Mouse (Mus musculus): ENCODE results near the gene Il12a. TPM values are rescaled to one million over a fixed set of nuclear protein-coding genes. Genes with fewer than 3 reads are reported as not detected.

The Il12a gene
- polyA plus RNA-seq (2012; rRNA removed) = 6.7 and 7.0 TPM in 2 replicates

DNA sequence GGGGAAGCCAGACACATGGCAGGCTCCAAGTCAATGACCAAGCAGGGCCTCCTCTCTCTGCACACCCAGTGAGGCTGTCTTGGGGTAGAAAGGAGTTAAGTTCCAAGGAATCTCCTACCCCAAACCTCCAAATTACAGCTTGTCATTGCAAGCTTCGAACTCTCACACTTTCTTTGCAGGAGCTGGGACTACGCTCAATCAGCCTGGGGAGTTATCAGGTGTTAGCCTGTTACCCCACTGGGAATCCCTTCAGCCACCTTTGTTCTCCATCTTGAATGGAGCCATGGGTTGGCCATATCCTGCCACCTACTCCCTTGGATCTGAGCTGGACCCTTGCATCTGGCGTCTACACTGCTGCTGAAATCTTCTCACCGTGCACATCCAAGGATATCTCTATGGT, at the start of gene Il12a:
Gene Il12a (plus strand): TSS at position 301 of the 400 bp plus-strand sequence.
- Histone ChIP-seq H3K27ac (ENCODE audit: insufficient read depth, low read length) (no peak within 1 kb of the TSS), H3K4me1 (ENCODE audit: control insufficient read depth, insufficient read depth, low read length) (peaks cover 10% of the 10 kb centered on the region), H3K4me3 (ENCODE audit: insufficient read depth, low read length) (no peak within 1 kb of the TSS)
- TF ChIP-seq CTCF (IDR thresholded peaks at IDR 0.05; ENCODE audit: extremely low read depth, insufficient read depth, low read length) = no peak
- TF ChIP-seq POLR2A (IDR thresholded peaks at IDR 0.05; ENCODE audit: extremely low read depth, insufficient read depth, low read length) = no peak

DNA sequence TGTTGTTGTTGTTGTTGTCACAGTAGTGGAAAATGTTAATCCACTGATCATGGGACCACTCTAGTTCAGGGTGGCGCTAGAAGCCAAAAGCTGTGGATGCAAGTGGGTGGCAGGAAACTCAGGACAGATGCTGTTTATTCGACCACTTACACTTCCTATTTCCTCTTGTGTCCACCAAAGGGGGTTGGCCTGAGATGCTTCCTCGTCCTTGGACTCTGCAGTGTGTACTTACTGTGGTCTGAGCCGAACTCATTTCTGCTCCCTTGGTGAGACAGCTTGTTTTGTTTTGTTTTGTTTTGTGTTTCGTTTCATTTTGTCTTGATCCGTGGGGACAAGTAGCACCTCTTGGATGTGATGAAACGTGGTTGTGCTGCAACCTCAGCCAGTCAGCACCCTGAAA, 47.5 kb upstream of the Il12a start:
- Histone ChIP-seq H3K4me3 (ENCODE audit: insufficient read depth, low read length) (no peak overlapping the region), H3K4me1 (ENCODE audit: control insufficient read depth, insufficient read depth, low read length) (no peaks in the 10 kb centered on the region), H3K27ac (ENCODE audit: insufficient read depth, low read length) (no peak overlapping the region)
- TF ChIP-seq CTCF (IDR thresholded peaks at IDR 0.05; ENCODE audit: extremely low read depth, insufficient read depth, low read length) (no peak), POLR2A (IDR thresholded peaks at IDR 0.05; ENCODE audit: extremely low read depth, insufficient read depth, low read length) (no peak)

DNA sequence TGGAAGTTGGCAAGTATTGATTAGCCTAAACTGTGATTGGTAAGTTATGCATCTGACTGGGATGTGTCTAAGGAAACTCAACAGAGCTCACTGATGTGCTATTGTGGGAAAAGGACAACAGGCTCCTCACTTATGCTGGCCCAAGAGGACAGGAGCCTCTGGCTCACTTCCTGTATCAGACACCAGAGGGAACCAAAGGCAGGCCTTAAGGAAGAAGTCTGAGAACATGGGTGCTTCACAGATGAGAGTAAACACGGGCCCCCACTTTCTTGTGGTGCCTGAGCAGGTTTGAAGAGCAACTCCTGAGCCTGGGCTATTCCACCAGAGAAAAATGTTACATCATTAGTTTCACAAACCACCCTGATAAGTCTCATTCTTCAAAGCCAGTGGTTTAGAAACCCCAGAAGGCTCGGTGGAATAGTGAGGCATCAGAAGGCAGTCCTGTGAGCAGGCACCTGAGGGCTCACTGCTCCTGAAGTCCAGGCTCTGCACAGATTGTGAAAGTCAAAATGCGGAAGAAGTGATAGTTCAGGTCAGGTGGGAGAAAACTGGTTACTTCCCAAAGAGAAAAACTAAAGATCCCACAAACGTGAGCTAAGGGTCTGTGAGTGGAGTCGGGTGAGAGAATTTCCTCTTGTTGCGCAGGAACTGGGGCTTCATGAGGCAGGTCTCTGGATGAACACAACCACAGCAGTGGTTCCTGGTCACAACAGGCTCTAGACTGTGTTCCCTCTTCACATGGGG, 43.9 kb upstream of the Il12a start:
- TF ChIP-seq CTCF (IDR thresholded peaks at IDR 0.05; ENCODE audit: extremely low read depth, insufficient read depth, low read length) (peak; percentile 67), POLR2A (IDR thresholded peaks at IDR 0.05; ENCODE audit: extremely low read depth, insufficient read depth, low read length) (no peak)
- Histone ChIP-seq H3K27ac (ENCODE audit: insufficient read depth, low read length) (no peak overlapping the region), H3K4me3 (ENCODE audit: insufficient read depth, low read length) (no peak overlapping the region)

DNA sequence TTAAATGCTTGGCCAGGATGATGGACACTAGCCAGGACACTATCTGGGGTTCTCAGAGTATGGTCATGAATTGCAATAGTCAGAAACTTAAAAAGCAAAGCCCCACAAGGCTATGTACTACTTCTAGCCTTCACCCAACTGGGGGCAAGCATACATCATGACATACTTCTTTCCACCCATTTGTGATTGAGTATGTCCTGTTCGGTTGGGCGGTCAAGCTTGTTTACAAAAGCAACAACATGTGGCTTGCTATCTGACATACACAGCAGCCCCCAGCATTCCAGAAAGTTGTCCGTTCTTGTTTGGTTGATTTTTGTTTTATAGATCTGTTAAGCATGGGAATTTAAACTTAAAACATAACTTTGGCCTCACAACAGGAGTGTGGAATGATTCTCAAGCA, 43.2 kb upstream of the Il12a start:
- Histone ChIP-seq H3K27ac (ENCODE audit: insufficient read depth, low read length) (no peak overlapping the region), H3K4me1 (ENCODE audit: control insufficient read depth, insufficient read depth, low read length) (peaks cover 2% of the 10 kb centered on the region; the same call in 1 of the 2 replicates), H3K4me3 (ENCODE audit: insufficient read depth, low read length) (no peak overlapping the region)
- TF ChIP-seq POLR2A (IDR thresholded peaks at IDR 0.05; ENCODE audit: extremely low read depth, insufficient read depth, low read length) (no peak), CTCF (IDR thresholded peaks at IDR 0.05; ENCODE audit: extremely low read depth, insufficient read depth, low read length) (no peak)

More for the DNA sequence above, 43.9 kb upstream of the Il12a start:
- H3K4me1 ChIP-seq (ENCODE audit: control insufficient read depth, insufficient read depth, low read length) = peaks cover 2% of the 10 kb centered on the region; the same call in 1 of the 2 replicates

DNA sequence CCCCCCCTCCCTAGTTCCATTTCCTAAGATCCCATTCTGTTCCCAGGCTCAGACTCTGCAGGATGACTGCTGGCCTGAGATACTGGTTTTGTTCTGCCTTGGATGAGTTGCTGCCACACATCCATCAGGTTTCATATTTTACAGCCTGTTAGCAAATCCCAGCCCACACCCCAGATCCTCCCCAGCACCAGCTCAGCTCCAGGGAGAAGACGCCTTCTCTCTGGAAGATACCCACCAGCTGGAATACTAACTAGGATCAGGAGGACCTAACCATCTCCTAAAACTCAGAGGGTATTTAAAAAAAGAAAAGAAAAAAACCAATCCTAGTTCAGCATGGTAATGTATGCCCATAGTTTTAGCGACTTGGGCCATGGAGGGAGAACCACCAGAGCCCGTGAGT, 40.2 kb upstream of the Il12a start:
- Histone ChIP-seq H3K4me1 (ENCODE audit: control insufficient read depth, insufficient read depth, low read length) (peaks cover 2% of the 10 kb centered on the region; the same call in 1 of the 2 replicates), H3K27ac (ENCODE audit: insufficient read depth, low read length) (no peak overlapping the region), H3K4me3 (ENCODE audit: insufficient read depth, low read length) (no peak overlapping the region)
- TF ChIP-seq CTCF (IDR thresholded peaks at IDR 0.05; ENCODE audit: extremely low read depth, insufficient read depth, low read length) (no peak), POLR2A (IDR thresholded peaks at IDR 0.05; ENCODE audit: extremely low read depth, insufficient read depth, low read length) (no peak)

DNA sequence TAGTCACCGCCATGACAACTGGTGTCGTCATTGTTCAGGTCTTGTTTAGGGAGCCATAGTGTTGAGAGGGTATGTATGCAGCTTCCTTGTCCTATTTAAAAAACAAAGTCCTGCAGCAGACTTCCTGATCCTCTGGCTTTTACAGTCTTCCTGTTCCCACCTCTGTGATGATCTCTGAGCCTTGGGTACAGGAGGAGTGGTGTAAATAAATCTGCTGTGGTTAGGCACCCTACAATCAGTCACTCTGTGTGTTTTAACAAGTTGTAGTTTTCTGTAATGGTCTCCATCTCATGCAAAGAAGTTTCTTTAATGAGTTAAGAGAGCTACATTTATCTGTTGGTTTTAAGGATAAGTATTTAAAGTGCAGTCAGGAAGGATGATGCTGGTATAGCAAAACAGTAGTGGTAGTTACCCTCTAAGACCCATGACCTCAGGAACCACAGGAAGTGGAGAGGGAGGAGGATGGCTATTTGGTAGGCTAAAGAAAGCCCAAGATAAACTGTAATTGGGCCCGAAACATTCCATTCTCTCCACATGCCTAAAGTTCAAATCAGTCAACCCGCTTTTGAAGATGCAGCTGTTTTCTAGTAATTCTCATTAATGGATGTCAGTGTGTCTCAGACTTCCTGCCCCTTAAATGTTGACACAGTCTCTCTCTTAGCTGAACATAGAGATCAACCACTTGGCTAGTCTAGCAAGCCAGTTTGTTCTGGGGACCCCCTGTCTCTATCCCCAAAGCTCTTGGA, 33.7 kb upstream of the Il12a start:
- Histone ChIP-seq H3K4me3 (ENCODE audit: insufficient read depth, low read length) (no peak overlapping the region), H3K4me1 (ENCODE audit: control insufficient read depth, insufficient read depth, low read length) (peaks cover 3% of the 10 kb centered on the region; the same call in 1 of the 2 replicates), H3K27ac (ENCODE audit: insufficient read depth, low read length) (no peak overlapping the region)
- TF ChIP-seq CTCF (IDR thresholded peaks at IDR 0.05; ENCODE audit: extremely low read depth, insufficient read depth, low read length) = no peak
- no peak for TF ChIP-seq POLR2A (IDR thresholded peaks at IDR 0.05; ENCODE audit: extremely low read depth, insufficient read depth, low read length)

DNA sequence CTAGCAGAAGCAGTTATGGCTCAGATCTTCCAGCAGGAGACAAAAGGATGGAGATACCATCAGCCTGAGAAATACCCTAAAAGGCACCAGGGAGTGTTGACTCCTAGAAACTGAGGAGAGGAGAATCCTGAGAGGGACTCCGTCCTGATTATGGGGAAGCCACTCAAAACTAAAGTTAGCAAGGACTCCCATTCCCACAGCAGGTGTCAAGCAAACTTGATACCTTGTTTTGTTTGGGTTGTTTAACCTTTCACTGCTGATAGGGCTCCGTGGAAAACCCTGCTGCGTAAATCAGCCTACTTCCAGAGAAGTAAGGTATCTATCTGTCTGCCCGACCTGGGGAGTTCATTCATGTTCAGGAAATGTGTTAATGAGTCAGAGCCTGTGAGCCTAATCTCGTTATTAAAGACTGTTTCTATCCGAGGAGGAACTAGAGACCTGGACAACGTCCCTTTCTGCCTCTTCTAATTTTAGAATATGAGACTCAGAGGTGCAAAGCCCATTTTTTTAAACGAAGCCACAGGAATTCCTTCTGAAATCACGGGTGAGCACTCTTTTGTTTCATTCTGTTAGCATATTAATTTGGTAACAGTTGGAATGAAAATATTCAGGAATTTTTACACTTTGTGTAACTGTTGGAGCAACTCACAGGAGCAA, 32.7 kb upstream of the Il12a start:
- TF ChIP-seq POLR2A (IDR thresholded peaks at IDR 0.05; ENCODE audit: extremely low read depth, insufficient read depth, low read length) (no peak), CTCF (IDR thresholded peaks at IDR 0.05; ENCODE audit: extremely low read depth, insufficient read depth, low read length) (no peak)
- Histone ChIP-seq H3K27ac (ENCODE audit: insufficient read depth, low read length) (no peak overlapping the region), H3K4me1 (ENCODE audit: control insufficient read depth, insufficient read depth, low read length) (peaks cover 3% of the 10 kb centered on the region; the same call in 1 of the 2 replicates), H3K4me3 (ENCODE audit: insufficient read depth, low read length) (no peak overlapping the region)

DNA sequence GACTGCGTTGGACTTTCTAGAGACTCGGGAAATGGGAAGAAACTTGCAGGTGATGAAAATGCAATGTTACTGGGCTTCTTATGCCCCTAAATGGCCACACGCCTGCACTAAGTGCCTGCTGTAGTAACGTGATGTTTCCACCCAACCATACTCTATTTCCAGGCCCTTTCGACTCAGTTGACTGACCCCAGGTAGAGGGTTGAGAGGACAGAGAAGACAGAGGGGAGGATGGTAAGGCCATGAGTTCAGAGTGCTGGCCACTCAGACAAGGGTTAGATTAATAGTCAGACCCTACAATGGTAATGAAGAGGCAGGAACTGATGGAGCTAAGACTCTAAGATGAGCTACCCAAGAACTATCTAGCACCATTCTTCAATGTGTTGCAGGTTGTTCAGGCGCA, 30.4 kb upstream of the Il12a start:
- no peak for TF ChIP-seq CTCF (IDR thresholded peaks at IDR 0.05; ENCODE audit: extremely low read depth, insufficient read depth, low read length)
- TF ChIP-seq POLR2A (IDR thresholded peaks at IDR 0.05; ENCODE audit: extremely low read depth, insufficient read depth, low read length) = no peak
- H3K4me3 ChIP-seq (ENCODE audit: insufficient read depth, low read length) = no peak overlapping the region
- peaks cover 3% of the 10 kb centered on the region; the same call in 1 of the 2 replicates for H3K4me1 ChIP-seq (ENCODE audit: control insufficient read depth, insufficient read depth, low read length)
- H3K27ac ChIP-seq (ENCODE audit: insufficient read depth, low read length) = no peak overlapping the region

DNA sequence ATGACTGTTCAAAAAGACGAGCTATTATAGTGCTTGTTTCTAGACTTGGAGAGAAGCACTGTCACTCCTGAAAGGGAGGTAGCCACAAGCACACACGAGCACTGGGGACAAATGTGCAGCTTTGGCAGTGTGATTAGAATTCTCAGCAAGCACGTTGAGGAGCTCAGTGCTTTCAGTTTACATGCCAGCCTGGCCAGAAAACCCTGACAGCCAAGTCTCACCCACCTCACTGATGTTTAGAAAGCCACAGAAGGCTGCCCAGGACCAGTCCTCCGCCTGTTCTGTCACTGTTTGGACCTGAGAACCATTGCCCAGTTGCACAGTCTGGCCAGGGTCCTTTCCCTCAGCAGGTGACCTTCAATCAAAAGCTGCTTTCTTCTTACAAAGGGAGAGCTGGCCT, 29.9 kb upstream of the Il12a start:
- Histone ChIP-seq H3K27ac (ENCODE audit: insufficient read depth, low read length) (no peak overlapping the region), H3K4me1 (ENCODE audit: control insufficient read depth, insufficient read depth, low read length) (peaks cover 3% of the 10 kb centered on the region; the same call in 1 of the 2 replicates), H3K4me3 (ENCODE audit: insufficient read depth, low read length) (no peak overlapping the region)
- TF ChIP-seq POLR2A (IDR thresholded peaks at IDR 0.05; ENCODE audit: extremely low read depth, insufficient read depth, low read length) (no peak), CTCF (IDR thresholded peaks at IDR 0.05; ENCODE audit: extremely low read depth, insufficient read depth, low read length) (no peak)
